8 mouse cellular contexts compared by ENCODE assay signal in the genomic region with DNA sequence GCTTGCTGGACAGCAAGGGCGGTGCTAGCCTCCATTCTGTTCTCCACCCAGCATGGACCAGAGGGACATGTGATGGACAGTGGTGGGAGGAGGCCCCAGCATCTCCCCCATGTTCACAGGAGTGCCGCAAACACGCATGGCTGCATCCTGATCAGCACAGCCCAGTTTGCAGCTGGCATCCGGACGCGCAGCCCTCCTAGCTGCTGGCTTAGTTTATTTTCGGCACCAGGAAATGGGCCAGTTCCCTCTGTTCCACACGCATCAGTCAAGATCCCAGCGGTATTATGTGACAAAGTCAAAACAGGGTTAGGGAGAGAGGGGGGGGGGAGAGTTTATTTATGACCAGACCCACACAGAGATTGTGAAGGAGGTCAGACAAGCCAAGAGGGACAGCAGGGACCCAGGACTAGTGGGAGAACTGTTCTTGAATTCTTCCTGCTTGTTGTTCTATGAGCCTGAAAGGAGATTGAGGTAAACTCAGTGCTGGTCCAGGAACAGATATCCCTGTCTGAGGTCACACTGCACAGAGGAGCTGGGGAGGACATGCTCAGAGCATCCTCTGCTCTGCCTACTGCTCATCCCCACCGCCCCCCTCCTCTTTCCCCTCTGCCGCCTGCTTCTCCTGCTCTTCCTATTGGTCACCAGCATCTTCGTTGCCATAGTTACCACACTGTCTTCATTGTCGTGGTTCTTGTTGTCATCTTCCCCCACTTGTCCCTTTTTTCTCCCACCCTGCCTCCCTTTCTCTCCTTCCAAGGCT. TPM values are rescaled to one million over a fixed set of nuclear protein-coding genes. Genes with fewer than 3 reads are reported as not detected.
DNase-seq lines count a peak whose midpoint lies in the region; ATAC-seq and TF ChIP-seq lines count a peak whose summit lies in the region.

No protein-coding gene starts in this region.

- H3K36me3 ChIP-seq in CH12.LX (replicated peaks in 1 of 2; ENCODE audit: control insufficient read depth in 1 of 2, insufficient read depth in 1 of 2, low read length in 1 of 2) = no peaks in the 10 kb centered on the region
- H3K36me3 ChIP-seq in heart, postnatal 0 days (replicated peaks; ENCODE audit: control insufficient read depth, insufficient read depth, low read length) = no peaks in the 10 kb centered on the region

- no peaks in the 10 kb centered on the region for H3K9me3 ChIP-seq in CH12.LX (replicated peaks; ENCODE audit: low read length)
- no peaks in the 10 kb centered on the region for H3K9me3 ChIP-seq in heart, postnatal 0 days (replicated peaks; ENCODE audit: control insufficient read depth, low read length)

- peak; percentile 68 for ATAC-seq in heart, postnatal 0 days (ENCODE audit: insufficient read depth, low read depth)
- ATAC-seq in erythroblast, adult 5-6 weeks (replicated peaks; ENCODE audit: low FRiP score, poor library complexity, severe bottlenecking) = no peak

- TF ChIP-seq POLR2A in CH12.LX (IDR thresholded peaks at IDR 0.05; ENCODE audit: low read depth, low read length) = no peak

- H3K27me3 ChIP-seq in CH12.LX (replicated peaks) = no peaks in the 10 kb centered on the region
- H3K27me3 ChIP-seq in heart, postnatal 0 days (ENCODE audit: control insufficient read depth, insufficient read depth, low read length) = no peaks in the 10 kb centered on the region

- WGBS in heart, postnatal 0 days = 35% methylated on average over 13 of the region's 13 CpGs

- no peak overlapping the region for H3K4me2 ChIP-seq in CH12.LX (ENCODE audit: insufficient read depth, low read depth, poor library complexity, severe bottlenecking)
- peak overlapping the region; percentile 12; the same call in 1 of the 2 replicates for H3K4me2 ChIP-seq in heart, postnatal 0 days (ENCODE audit: low read depth, low read length)

- H3K9ac ChIP-seq in CH12.LX (ENCODE audit: insufficient read depth, low read depth) = no peak overlapping the region
- H3K9ac ChIP-seq in heart, postnatal 0 days (replicated peaks; ENCODE audit: low read depth, low read length) = no peak overlapping the region

- dilution Hi-C loops in CH12.LX (cut with MboI; ENCODE audit: extremely low pct_ligation_motif_present, extremely low pct_unique_long_range_greater_than_20kb, low sequenced_read_pairs) = no loop called here

- H3K27ac ChIP-seq in CH12.LX (ENCODE audit: insufficient read depth, low read depth) = no peak overlapping the region
- H3K27ac ChIP-seq in heart, postnatal 0 days (ENCODE audit: low read depth) = no peak overlapping the region; the same call in 1 of the 2 replicates

- peaks cover 18 to 35% of the 10 kb centered on the region in 2 experiments for H3K4me1 ChIP-seq in CH12.LX (ENCODE audit: control insufficient read depth in 1 of 2, insufficient read depth in 2 of 2)
- peaks cover 14% of the 10 kb centered on the region for H3K4me1 ChIP-seq in heart, postnatal 0 days (ENCODE audit: control insufficient read depth, insufficient read depth)

- no peak overlapping the region for H3K4me3 ChIP-seq in CH12.LX (replicated peaks in 1 of 3; ENCODE audit: low read depth in 2 of 3, low read length in 2 of 3, poor library complexity in 1 of 3)
- no peak overlapping the region for H3K4me3 ChIP-seq in heart, postnatal 0 days (ENCODE audit: low read depth, low read length)

- H3K79me2 ChIP-seq in CH12.LX (replicated peaks; ENCODE audit: control insufficient read depth, extremely low read depth, insufficient read depth, poor library complexity, severe bottlenecking) = no peaks in the 10 kb centered on the region

- in situ Hi-C loops in CH12.LX (cut with MboI; ENCODE audit: low pct_ligation_motif_present, low pct_unique_long_range_greater_than_20kb, low sequenced_read_pairs) = no loop called here

- peak; percentile 18 for DNase-seq in CH12.LX (ENCODE audit: extremely low read depth)
- DNase-seq in brain, embryonic 18.5 days (ENCODE audit: low read depth, low spot score) = peak; percentile 82
- no peak for DNase-seq in heart, postnatal 0 days (ENCODE audit: low spot score)
- DNase-seq in kidney, postnatal 36 days = peak; percentile 51 to 66
- peak; percentile 50 for DNase-seq in lung, postnatal 14 days
- DNase-seq in right cerebral cortex, adult 18-20 months = peak; percentile 85
- no peak for DNase-seq in Muller cell, postnatal 12 days (ENCODE audit: inconsistent ontology term)

- no peak for TF ChIP-seq RAD21 in CH12.LX (IDR thresholded peaks at IDR 0.05; ENCODE audit: low read depth, low read length)

- no peak for TF ChIP-seq CTCF in CH12.LX (conservative IDR thresholded peaks at IDR 0.05 in 1 of 2, IDR thresholded peaks at IDR 0.05 in 1 of 2; ENCODE audit: low read depth in 2 of 2, low read length in 2 of 2)
- TF ChIP-seq CTCF in heart, postnatal 0 days (IDR thresholded peaks at IDR 0.05; ENCODE audit: low read depth) = no peak

- no peak for TF ChIP-seq EP300 in CH12.LX (IDR thresholded peaks at IDR 0.05; ENCODE audit: low read length)
- TF ChIP-seq EP300 in heart, postnatal 0 days (IDR thresholded peaks at IDR 0.05; ENCODE audit: low read depth) = no peak

TF ChIP-seq in CH12.LX, 34 proteins besides CTCF, POLR2A, EP300 and RAD21:
- no peak for TF ChIP-seq PAX5 (IDR thresholded peaks at IDR 0.05; ENCODE audit: low read length)

RNA-seq across cellular contexts. Expression of gene Myo5c, which starts 22.6 kb away (rescaled TPM):
- total RNA-seq in CH12.LX (2012; rRNA removed) = 1.6 and 4.4 TPM in 2 replicates
- total RNA-seq in CH12.LX (2014; rRNA removed) = 3.7 and 3.8 TPM in 2 replicates
- polyA plus RNA-seq in CH12.LX (2012; ENCODE audit: insufficient read length, low read depth) = 4.7 and 5.2 TPM in 2 replicates
- 2.1 and 2.4 TPM in 2 replicates for total RNA-seq in heart, postnatal 0 days (2014; rRNA removed; ENCODE audit: low replicate concordance)
- 1.2 and 1.5 TPM in 2 replicates for polyA plus RNA-seq in heart, postnatal 0 days (2015; fragmentation: Nextera tagmentation; extraction: Ambion mirVana)
- total RNA-seq in erythroblast, adult 5-6 weeks (2015; ENCODE audit: low replicate concordance) = not detected in 2 replicates
- total RNA-seq in erythroblast, adult 5-6 weeks (2017; ENCODE audit: low replicate concordance) = not detected in 2 replicates

RNA-seq across cellular contexts. Expression of gene Gnb5, which starts 51.7 kb away (rescaled TPM):
- total RNA-seq in CH12.LX (2012; rRNA removed) (4.4 and 6.5 TPM in 2 replicates), CH12.LX (2014; rRNA removed) (2.9 and 4.7 TPM in 2 replicates)
- 2.7 and 3.1 TPM in 2 replicates for polyA plus RNA-seq in CH12.LX (2012; ENCODE audit: insufficient read length, low read depth)
- total RNA-seq in heart, postnatal 0 days (2014; rRNA removed; ENCODE audit: low replicate concordance) = 62.7 and 78.1 TPM in 2 replicates
- 68.1 and 74.9 TPM in 2 replicates for polyA plus RNA-seq in heart, postnatal 0 days (2015; fragmentation: Nextera tagmentation; extraction: Ambion mirVana)
- not detected in 2 replicates for total RNA-seq in erythroblast, adult 5-6 weeks (2015; ENCODE audit: low replicate concordance)
- 0.43 TPM in 1 of 2 replicates, not detected in the other for total RNA-seq in erythroblast, adult 5-6 weeks (2017; ENCODE audit: low replicate concordance)

Comparison
In these comparisons a context has a peak if more than half of its experiments do, and no peak if none do; other contexts are left out.
1. DNase-seq: peak in CH12.LX (single experiment), brain, embryonic 18.5 days (single experiment), kidney, postnatal 36 days (2 of 2), lung, postnatal 14 days (single experiment) and right cerebral cortex, adult 18-20 months (single experiment); none in heart, postnatal 0 days (single experiment) and Muller cell, postnatal 12 days (single experiment).